Mouse (Mus musculus): ENCODE data around the gene Hlcs. TPM values are rescaled to one million over a fixed set of nuclear protein-coding genes. Genes with fewer than 3 reads are reported as not detected.
A peak's percentile ranks its signal among the peaks of the same experiment; 100 is the strongest.

Hlcs gene
- polyA plus RNA-seq (2014; fragmentation: Nextera tagmentation; extraction: Ambion mirVana), result 9.0 and 12.5 TPM in 2 replicates

- Histone ChIP-seq H3K9ac (ENCODE audit: low read depth, low read length) (peak within 1 kb of the TSS; percentile 91), H3K9me3 (ENCODE audit: control insufficient read depth, low read length) (no peaks in the 10 kb centered on the region), H3K27me3 (ENCODE audit: control insufficient read depth, insufficient read depth, low read length) (no peaks in the 10 kb centered on the region), H3K4me2 (replicated peaks; ENCODE audit: low read depth, low read length) (peak within 1 kb of the TSS; percentile 84), H3K4me1 (ENCODE audit: control insufficient read depth, insufficient read depth, low read length) (peaks cover 5% of the 10 kb centered on the region; the same call in 1 of the 2 replicates), H3K4me3 (ENCODE audit: low read length) (peak within 1 kb of the TSS; percentile 62), H3K36me3 (ENCODE audit: control insufficient read depth, insufficient read depth, low read length) (no peaks in the 10 kb centered on the region), H3K27ac (ENCODE audit: low read depth, low read length) (peak within 1 kb of the TSS; percentile 98)
- ATAC-seq (ENCODE audit: low FRiP score, low TSS enrichment), result peak; percentile 94
- WGBS, result 1% methylated on average over 64 of the region's 64 CpGs
These were observed at the start of gene Hlcs for GRCm38 (mm10) chr16:94313229-94314030. Gene Hlcs (minus strand): TSS chr16:94313571.

GRCm38 (mm10) chr16:94362174-94362873 lies 49.0 kb upstream of the Hlcs start:
- no peak for ATAC-seq (ENCODE audit: low FRiP score, low TSS enrichment)
- H3K9me3 ChIP-seq (ENCODE audit: control insufficient read depth, low read length), result no peaks in the 10 kb centered on the region
- no peak overlapping the region for H3K9ac ChIP-seq (ENCODE audit: low read depth, low read length)
- H3K4me1 ChIP-seq (ENCODE audit: control insufficient read depth, insufficient read depth, low read length), result no peaks in the 10 kb centered on the region
- H3K27me3 ChIP-seq (ENCODE audit: control insufficient read depth, insufficient read depth, low read length), result no peaks in the 10 kb centered on the region
- WGBS, result 48% methylated on average over 10 of the region's 10 CpGs
- no peak overlapping the region for H3K27ac ChIP-seq (ENCODE audit: low read depth, low read length)
- peaks cover 2% of the 10 kb centered on the region; the same call in 1 of the 2 replicates for H3K36me3 ChIP-seq (ENCODE audit: control insufficient read depth, insufficient read depth, low read length)
- H3K4me2 ChIP-seq (replicated peaks; ENCODE audit: low read depth, low read length), result no peak overlapping the region
- H3K4me3 ChIP-seq (ENCODE audit: low read length), result no peak overlapping the region

- no peak for ATAC-seq (ENCODE audit: low FRiP score, low TSS enrichment)
- no peaks in the 10 kb centered on the region for H3K27me3 ChIP-seq (ENCODE audit: control insufficient read depth, insufficient read depth, low read length)
- no peak overlapping the region for H3K9ac ChIP-seq (ENCODE audit: low read depth, low read length)
- 88% methylated on average over 13 of the region's 13 CpGs for WGBS
- H3K4me1 ChIP-seq (ENCODE audit: control insufficient read depth, insufficient read depth, low read length), result no peaks in the 10 kb centered on the region
- H3K36me3 ChIP-seq (ENCODE audit: control insufficient read depth, insufficient read depth, low read length), result no peaks in the 10 kb centered on the region
- no peaks in the 10 kb centered on the region for H3K9me3 ChIP-seq (ENCODE audit: control insufficient read depth, low read length)
- no peak overlapping the region for H3K27ac ChIP-seq (ENCODE audit: low read depth, low read length)
- no peak overlapping the region for H3K4me3 ChIP-seq (ENCODE audit: low read length)
- no peak overlapping the region for H3K4me2 ChIP-seq (replicated peaks; ENCODE audit: low read depth, low read length)
These were observed 47.4 kb upstream of the Hlcs start for GRCm38 (mm10) chr16:94360578-94361350.

- no peaks in the 10 kb centered on the region for H3K36me3 ChIP-seq (ENCODE audit: control insufficient read depth, insufficient read depth, low read length)
- H3K4me3 ChIP-seq (ENCODE audit: low read length), result no peak overlapping the region
- no peaks in the 10 kb centered on the region for H3K9me3 ChIP-seq (ENCODE audit: control insufficient read depth, low read length)
- no peak for ATAC-seq (ENCODE audit: low FRiP score, low TSS enrichment)
- H3K4me1 ChIP-seq (ENCODE audit: control insufficient read depth, insufficient read depth, low read length), result no peaks in the 10 kb centered on the region
- H3K4me2 ChIP-seq (replicated peaks; ENCODE audit: low read depth, low read length), result no peak overlapping the region
- no peak overlapping the region for H3K9ac ChIP-seq (ENCODE audit: low read depth, low read length)
- H3K27ac ChIP-seq (ENCODE audit: low read depth, low read length), result no peak overlapping the region
- 76% methylated on average over 3 of the region's 3 CpGs for WGBS
- H3K27me3 ChIP-seq (ENCODE audit: control insufficient read depth, insufficient read depth, low read length), result no peaks in the 10 kb centered on the region
These were observed 44.7 kb upstream of the Hlcs start for GRCm38 (mm10) chr16:94358091-94358490.

- H3K9me3 ChIP-seq (ENCODE audit: control insufficient read depth, low read length), result no peaks in the 10 kb centered on the region
- H3K36me3 ChIP-seq (ENCODE audit: control insufficient read depth, insufficient read depth, low read length), result no peaks in the 10 kb centered on the region
- H3K27me3 ChIP-seq (ENCODE audit: control insufficient read depth, insufficient read depth, low read length), result no peaks in the 10 kb centered on the region
- WGBS, result 63% methylated on average over 11 of the region's 11 CpGs
- H3K4me3 ChIP-seq (ENCODE audit: low read length), result no peak overlapping the region
- no peaks in the 10 kb centered on the region for H3K4me1 ChIP-seq (ENCODE audit: control insufficient read depth, insufficient read depth, low read length)
- H3K9ac ChIP-seq (ENCODE audit: low read depth, low read length), result no peak overlapping the region
- ATAC-seq (ENCODE audit: low FRiP score, low TSS enrichment), result no peak
- H3K4me2 ChIP-seq (replicated peaks; ENCODE audit: low read depth, low read length), result no peak overlapping the region
- no peak overlapping the region for H3K27ac ChIP-seq (ENCODE audit: low read depth, low read length)
These were observed 43.6 kb upstream of the Hlcs start for GRCm38 (mm10) chr16:94356776-94357494.

GRCm38 (mm10) chr16:94356046-94356445 lies 42.7 kb upstream of the Hlcs start:
- no peak overlapping the region for H3K9ac ChIP-seq (ENCODE audit: low read depth, low read length)
- no peak for ATAC-seq (ENCODE audit: low FRiP score, low TSS enrichment)
- H3K4me3 ChIP-seq (ENCODE audit: low read length), result no peak overlapping the region
- H3K36me3 ChIP-seq (ENCODE audit: control insufficient read depth, insufficient read depth, low read length), result no peaks in the 10 kb centered on the region
- no peaks in the 10 kb centered on the region for H3K4me1 ChIP-seq (ENCODE audit: control insufficient read depth, insufficient read depth, low read length)
- H3K27ac ChIP-seq (ENCODE audit: low read depth, low read length), result no peak overlapping the region
- no peaks in the 10 kb centered on the region for H3K27me3 ChIP-seq (ENCODE audit: control insufficient read depth, insufficient read depth, low read length)
- H3K4me2 ChIP-seq (replicated peaks; ENCODE audit: low read depth, low read length), result no peak overlapping the region
- 63% methylated on average over 7 of the region's 7 CpGs for WGBS
- H3K9me3 ChIP-seq (ENCODE audit: control insufficient read depth, low read length), result no peaks in the 10 kb centered on the region

- H3K36me3 ChIP-seq (ENCODE audit: control insufficient read depth, insufficient read depth, low read length), result no peaks in the 10 kb centered on the region
- H3K4me3 ChIP-seq (ENCODE audit: low read length), result no peak overlapping the region
- peak; percentile 81 for ATAC-seq (ENCODE audit: low FRiP score, low TSS enrichment)
- H3K27ac ChIP-seq (ENCODE audit: low read depth, low read length), result no peak overlapping the region
- H3K4me1 ChIP-seq (ENCODE audit: control insufficient read depth, insufficient read depth, low read length), result no peaks in the 10 kb centered on the region
- H3K9ac ChIP-seq (ENCODE audit: low read depth, low read length), result no peak overlapping the region
- H3K4me2 ChIP-seq (replicated peaks; ENCODE audit: low read depth, low read length), result no peak overlapping the region
- WGBS, result 23% methylated on average over 9 of the region's 9 CpGs
- no peaks in the 10 kb centered on the region for H3K27me3 ChIP-seq (ENCODE audit: control insufficient read depth, insufficient read depth, low read length)
- no peaks in the 10 kb centered on the region for H3K9me3 ChIP-seq (ENCODE audit: control insufficient read depth, low read length)
These were observed 41.1 kb upstream of the Hlcs start for GRCm38 (mm10) chr16:94354450-94354849.

- ATAC-seq (ENCODE audit: low FRiP score, low TSS enrichment), result no peak
- H3K27ac ChIP-seq (ENCODE audit: low read depth, low read length), result no peak overlapping the region
- no peaks in the 10 kb centered on the region for H3K36me3 ChIP-seq (ENCODE audit: control insufficient read depth, insufficient read depth, low read length)
- H3K9me3 ChIP-seq (ENCODE audit: control insufficient read depth, low read length), result no peaks in the 10 kb centered on the region
- H3K4me1 ChIP-seq (ENCODE audit: control insufficient read depth, insufficient read depth, low read length), result no peaks in the 10 kb centered on the region
- no peaks in the 10 kb centered on the region for H3K27me3 ChIP-seq (ENCODE audit: control insufficient read depth, insufficient read depth, low read length)
- H3K4me2 ChIP-seq (replicated peaks; ENCODE audit: low read depth, low read length), result no peak overlapping the region
- no peak overlapping the region for H3K4me3 ChIP-seq (ENCODE audit: low read length)
- WGBS, result 62% methylated on average over 10 of the region's 10 CpGs
- H3K9ac ChIP-seq (ENCODE audit: low read depth, low read length), result no peak overlapping the region
These were observed 36.9 kb upstream of the Hlcs start for GRCm38 (mm10) chr16:94350287-94350677.

Measured in kidney, embryonic 14.5 days (tissue).